Mouse (Mus musculus) heart, postnatal 25 days (tissue): ENCODE data around the gene Ing4. TPM values are rescaled to one million over a fixed set of nuclear protein-coding genes. Genes with fewer than 3 reads are reported as not detected.
"Not testable (repeated sequence)": the region's sequence is repeated elsewhere in the genome, so short reads cannot be mapped to it uniquely, and the experiment has no call there.

Experiments
- DNase-seq: peaks from one replicate; pipeline ENCODE4 v3.0.0; 2022; ENCODE audit warnings: low spot score
- intact Hi-C: fragments of 180-260 bp; cut with DNase I; formaldehyde crosslinking; loops from one replicate; pipeline ENCODE4 v1.15.1; 2025
- total RNA-seq, 2 experiments: library from RNA; stranded (reverse); gene quantifications; 2 replicates each; pipeline ENCODE4 v1.2.3; 2021

The Ing4 gene
- total RNA-seq, 2 experiments from 2014 or later = 35.0 to 35.6 TPM

GRCm38 (mm10) chr6:125038666-125039065 lies 894 bp upstream of the Ing4 start:
- no peak for DNase-seq
- intact Hi-C loops = loop anchor here (1.0 to 10.0 kb wide), 3 partner anchors 30 to 324 kb away; partner anchors contain the start of genes Cops7a, Emg1 and Phb2

GRCm38 (mm10) chr6:125039131-125039530 lies 429 bp upstream of the Ing4 start:
- intact Hi-C loops = loop anchor here (1.0 to 10.0 kb wide), 3 partner anchors 31 to 324 kb away; partner anchors contain the start of genes Cops7a, Emg1 and Phb2
- no peak for DNase-seq

- no peak for DNase-seq
- intact Hi-C loops = no loop called here
Measured at GRCm38 (mm10) chr6:125040221-125040620, 661 bp downstream of the Ing4 start.

DNA sequence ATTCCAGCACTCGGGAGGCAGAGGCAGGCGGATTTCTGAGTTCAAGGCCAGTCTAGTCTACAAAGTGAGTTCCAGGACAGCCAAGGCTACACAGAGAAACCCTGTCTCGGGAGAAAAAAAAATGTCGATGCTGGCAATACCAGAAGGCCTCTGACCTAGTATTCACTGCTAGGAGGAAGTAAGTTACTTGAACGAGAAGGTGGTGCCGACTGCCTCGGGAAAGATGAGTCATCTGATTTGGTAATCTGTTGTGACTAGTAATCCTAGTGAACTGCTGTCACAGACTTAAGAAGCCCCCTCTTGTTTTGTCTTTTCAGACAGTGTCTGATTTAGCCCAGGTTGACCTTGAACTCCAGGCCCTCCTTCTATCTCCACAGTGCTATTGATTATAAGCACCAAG lies 1.5 kb downstream of the Ing4 start:
- intact Hi-C loops = no loop called here
- DNase-seq = no peak

GRCm38 (mm10) chr6:125042081-125042480 lies 2.5 kb downstream of the Ing4 start:
- no peak for DNase-seq

GRCm38 (mm10) chr6:125046691-125047090 lies 7.1 kb downstream of the Ing4 start:
- intact Hi-C loops = loop anchor here (1.0 to 5.0 kb wide), 2 partner anchors 37 to 226 kb away; no protein-coding TSS in a partner anchor
- DNase-seq = peak; percentile 41

More at GRCm38 (mm10) chr6:125042081-125042480, 2.5 kb downstream of the Ing4 start:
- intact Hi-C loops = no loop called here

- intact Hi-C loops = loop anchor here (5.0 kb wide), 1 partner anchor 223 kb away; no protein-coding TSS in a partner anchor
- no peak for DNase-seq
Measured at GRCm38 (mm10) chr6:125049678-125050077, 10.1 kb downstream of the Ing4 start, which contains the start of gene Acrbp. Gene Acrbp, plus strand, starts transcription at chr6:125049689.

GRCm38 (mm10) chr6:125051237-125051636 lies 11.7 kb downstream of the Ing4 start:
- intact Hi-C loops = no loop called here
- no peak for DNase-seq

GRCm38 (mm10) chr6:125061493-125061892 lies 21.9 kb downstream of the Ing4 start:
- intact Hi-C loops = no loop called here
- DNase-seq = no peak

DNA sequence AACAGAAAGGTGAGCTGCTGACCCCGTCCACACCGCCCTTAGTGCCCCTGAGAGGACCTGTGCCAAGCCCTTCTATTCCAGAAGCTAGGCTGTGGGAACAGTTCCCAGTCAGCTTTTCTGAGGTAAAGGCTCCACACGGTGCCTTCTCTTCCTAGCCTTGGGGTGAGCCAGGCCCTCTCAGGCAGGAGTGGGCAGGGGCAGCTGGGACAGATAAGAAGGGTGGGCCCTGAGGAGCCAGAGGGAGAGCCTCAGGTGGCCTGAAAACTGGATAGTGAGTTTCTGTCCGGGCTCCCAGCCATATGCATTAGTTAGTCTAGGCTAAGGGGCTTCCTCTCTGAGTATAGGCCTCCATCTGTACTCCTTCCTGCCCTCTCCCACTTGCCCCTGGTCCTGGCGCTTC lies 23.0 kb downstream of the Ing4 start:
- intact Hi-C loops = no loop called here
- no peak for DNase-seq

GRCm38 (mm10) chr6:125063906-125064305 lies 24.3 kb downstream of the Ing4 start:
- intact Hi-C loops = no loop called here
- no peak for DNase-seq

- intact Hi-C loops, DNase-seq: not testable (repeated sequence)
Measured at GRCm38 (mm10) chr6:125065223-125065622, 25.7 kb downstream of the Ing4 start.

GRCm38 (mm10) chr6:125067571-125067995 lies 28.0 kb downstream of the Ing4 start, which contains the start of gene Lpar5:
Gene Lpar5, plus strand, starts transcription at chr6:125067920.
- intact Hi-C loops = no loop called here
- no peak for DNase-seq

DNA sequence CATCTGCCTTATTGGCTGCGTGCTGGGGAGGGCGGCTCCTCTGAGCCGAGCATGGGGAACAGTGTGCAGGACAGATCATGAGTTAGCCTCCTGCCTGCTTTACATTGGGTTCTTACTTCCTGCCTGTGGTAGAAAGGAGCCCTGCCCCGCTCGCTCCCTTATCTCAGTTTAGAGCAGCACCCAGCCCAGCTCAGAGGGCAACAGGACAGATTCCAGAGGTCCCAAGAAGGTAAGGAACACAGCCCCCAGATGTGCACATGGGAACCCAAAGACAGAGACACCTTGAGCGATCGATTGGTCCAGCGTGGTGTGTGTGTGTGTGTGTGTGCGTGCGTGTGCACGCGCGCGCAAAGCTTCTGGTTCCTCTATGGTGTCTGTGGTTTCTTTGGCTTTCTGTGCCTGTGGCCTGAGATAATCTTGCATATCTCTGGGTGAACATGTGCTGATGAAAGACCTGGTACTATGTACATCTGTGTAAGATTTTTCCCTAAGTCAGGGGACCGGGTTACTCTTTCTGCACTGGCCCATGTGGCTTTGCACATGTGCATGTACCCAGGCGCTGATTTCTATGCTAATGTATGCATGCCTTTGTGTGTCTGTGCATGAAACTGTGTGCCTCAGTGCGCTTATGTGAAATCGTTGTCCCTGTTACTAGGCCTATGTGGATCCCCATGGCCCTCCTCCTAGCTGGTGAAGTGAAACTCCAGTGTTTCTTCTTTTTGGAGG lies 31.8 kb downstream of the Ing4 start:
- intact Hi-C loops = no loop called here
- DNase-seq = no peak

GRCm38 (mm10) chr6:125071896-125072279 lies 32.3 kb downstream of the Ing4 start:
- no peak for DNase-seq
- intact Hi-C loops = no loop called here

- intact Hi-C loops = no loop called here
- DNase-seq = no peak
Measured at GRCm38 (mm10) chr6:125073825-125074224, 34.3 kb downstream of the Ing4 start.

GRCm38 (mm10) chr6:125081394-125081793 lies 41.8 kb downstream of the Ing4 start:
- no peak for DNase-seq
- intact Hi-C loops = loop anchor here (5.0 to 10.0 kb wide), 3 partner anchors 77 to 234 kb away; partner anchors contain the start of gene Zfp384

GRCm38 (mm10) chr6:125081797-125082560 lies 42.4 kb downstream of the Ing4 start:
- intact Hi-C loops = loop anchor here (5.0 to 10.0 kb wide), 3 partner anchors 77 to 235 kb away; partner anchors contain the start of gene Zfp384
- DNase-seq = peak; percentile 82

DNA sequence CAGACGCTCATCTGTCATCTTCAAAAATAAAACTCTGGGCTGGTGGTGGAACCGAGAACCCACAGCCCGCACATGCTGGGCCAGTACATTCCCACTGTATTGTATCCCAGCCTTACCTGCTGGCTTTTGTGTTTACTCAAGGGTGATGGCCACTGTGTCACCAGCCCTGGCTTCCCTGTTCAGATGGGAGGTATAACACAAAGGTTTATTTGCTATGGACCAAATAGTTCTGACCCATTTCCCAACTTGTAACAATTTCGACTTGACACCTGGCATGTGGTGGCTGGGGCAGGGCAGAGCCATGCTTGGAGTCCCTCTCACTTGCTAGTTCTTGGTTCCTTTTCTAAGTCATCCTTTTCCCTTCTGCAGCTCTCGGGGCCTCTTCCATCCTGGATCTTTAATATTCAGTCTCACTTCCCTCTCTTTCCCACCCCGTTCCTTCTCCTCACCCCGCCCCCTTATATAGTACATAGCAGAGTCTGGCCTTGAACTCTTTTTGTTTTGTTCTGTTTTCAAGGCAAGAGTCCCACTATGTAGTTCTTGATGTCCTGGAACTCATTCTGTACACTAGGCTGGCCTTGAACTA lies 43.3 kb downstream of the Ing4 start:
- intact Hi-C loops = loop anchor here (1.0 to 10.0 kb wide), 4 partner anchors 36 to 236 kb away; partner anchors contain the start of gene Zfp384
- DNase-seq = no peak

- intact Hi-C loops = loop anchor here (1.0 to 10.0 kb wide), 4 partner anchors 80 to 237 kb away; partner anchors contain the start of gene Zfp384
- no peak for DNase-seq
Measured at GRCm38 (mm10) chr6:125084424-125084823, 44.9 kb downstream of the Ing4 start.
